Mouse (Mus musculus): ENCODE data around the gene Alg9.

GRCm38 (mm10) chr9:50855133-50855766 is 80.4 kb downstream of the Alg9 start:
- TF ChIP-seq POLR2A (IDR thresholded peaks at IDR 0.05; ENCODE audit: borderline replicate concordance, control insufficient read depth, low read depth, low read length) (no peak), CTCF (IDR thresholded peaks at IDR 0.05; ENCODE audit: control insufficient read depth, insufficient read depth, low read length) (no peak)
